Mouse (Mus musculus) thymus, adult 2 months (tissue): ENCODE data around the gene Lsamp.

Experiments
- CTCF ChIP-seq: fragments of 200-500 bp; IDR thresholded peaks from 2 replicates; pipeline ENCODE4 v1.5.1; 2012; ENCODE audit warnings: mild to moderate bottlenecking, control low read depth, low read length, moderate library complexity, borderline replicate concordance; ENCODE audit not compliant: control insufficient read depth, poor library complexity, insufficient read depth; ENCODE audit errors: extremely low read depth
- POLR2A ChIP-seq: fragments of 200-500 bp; IDR thresholded peaks from 2 replicates; pipeline ENCODE4 v1.6.1; 2012; ENCODE audit warnings: mild to moderate bottlenecking, low read length, control low read depth, moderate library complexity; ENCODE audit not compliant: control insufficient read depth, poor library complexity, insufficient read depth; ENCODE audit errors: extremely low read depth

DNA sequence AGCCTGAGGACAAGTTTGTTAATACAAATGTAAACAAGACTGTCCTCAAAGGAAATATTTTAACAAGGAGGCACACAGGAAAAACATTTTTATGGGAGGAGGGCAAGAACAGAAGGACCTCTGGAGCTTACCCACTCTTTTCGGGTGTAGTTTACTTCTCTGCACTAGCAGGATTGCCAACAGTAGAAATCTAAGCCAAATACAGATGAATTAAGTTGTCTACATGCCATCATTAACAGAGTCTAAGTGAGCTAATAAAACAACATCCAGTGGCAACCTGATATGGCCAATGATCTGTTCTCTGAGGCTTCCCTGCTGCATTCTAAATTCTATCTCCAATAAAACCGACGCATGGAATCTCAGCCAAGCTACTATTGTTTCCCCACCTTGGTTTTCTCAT is 713.1 kb downstream of the Lsamp start:
- TF ChIP-seq CTCF (no peak), POLR2A (no peak)
